Mouse (Mus musculus) bone marrow, adult 2 months (tissue): ENCODE results near the gene Platr17.

ENCODE experiments used
- CTCF ChIP-seq: fragments of 200-500 bp; IDR thresholded peaks from 2 replicates; pipeline ENCODE4 v1.5.1; 2011; ENCODE audit warnings: low read length, control low read depth; ENCODE audit not compliant: control insufficient read depth, insufficient read depth
- POLR2A ChIP-seq: fragments of 200-500 bp; IDR thresholded peaks from 2 replicates; pipeline ENCODE4 v1.6.1; 2011; ENCODE audit warnings: low read depth, mild to moderate bottlenecking, control low read depth, low read length, borderline replicate concordance; ENCODE audit not compliant: control insufficient read depth

DNA sequence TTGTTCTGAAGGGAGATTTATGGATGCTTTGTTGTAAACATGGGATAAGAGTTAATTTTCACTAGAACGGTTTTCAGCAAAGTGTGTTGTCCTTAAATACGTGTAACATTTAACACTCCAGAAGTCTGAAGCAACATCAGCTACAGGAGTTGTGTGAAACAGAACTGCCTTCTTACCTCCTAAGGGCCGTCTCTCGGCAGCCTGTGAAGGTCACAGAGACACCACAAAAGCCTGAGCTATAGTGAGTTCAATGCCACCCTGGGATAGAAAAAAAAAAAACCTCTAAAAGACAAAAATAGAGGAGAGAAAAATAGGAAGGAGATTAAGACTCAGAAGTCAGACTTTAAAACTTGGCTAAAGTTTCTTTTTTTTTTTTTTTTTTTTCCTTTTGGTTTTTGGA, 2.9 kb upstream of the Platr17 start:
- TF ChIP-seq CTCF: no peak
- TF ChIP-seq POLR2A: no peak
